Mouse (Mus musculus): ENCODE data around the gene Taf12. TPM values are rescaled to one million over a fixed set of nuclear protein-coding genes. Genes with fewer than 3 reads are reported as not detected.

Gene Taf12
- polyA plus RNA-seq (2012; rRNA removed), result 24.5 and 25.8 TPM in 2 replicates

- peak; percentile 98 for DNase-seq (ENCODE audit: low read depth)
- TF ChIP-seq POLR2A (IDR thresholded peaks at IDR 0.05; ENCODE audit: borderline replicate concordance, extremely low read depth, insufficient read depth, insufficient read length, poor library complexity, severe bottlenecking) (peak; percentile 97), CTCF (IDR thresholded peaks at IDR 0.05; ENCODE audit: borderline replicate concordance, extremely low read depth, insufficient read depth, insufficient read length) (no peak)
Observed at GRCm38 (mm10) chr4:132274156-132274862, at the start of gene Taf12. Taf12 (plus strand) TSS chr4:132274375.

- DNase-seq (ENCODE audit: low read depth), result no peak
- no peak for TF ChIP-seq POLR2A (IDR thresholded peaks at IDR 0.05; ENCODE audit: borderline replicate concordance, extremely low read depth, insufficient read depth, insufficient read length, poor library complexity, severe bottlenecking)
- no peak for TF ChIP-seq CTCF (IDR thresholded peaks at IDR 0.05; ENCODE audit: borderline replicate concordance, extremely low read depth, insufficient read depth, insufficient read length)
Observed at GRCm38 (mm10) chr4:132230422-132230821, 43.8 kb upstream of the Taf12 start.

GRCm38 (mm10) chr4:132234710-132235109 is 39.5 kb upstream of the Taf12 start:
- DNase-seq (ENCODE audit: low read depth), result no peak
- TF ChIP-seq POLR2A (IDR thresholded peaks at IDR 0.05; ENCODE audit: borderline replicate concordance, extremely low read depth, insufficient read depth, insufficient read length, poor library complexity, severe bottlenecking), result no peak
- no peak for TF ChIP-seq CTCF (IDR thresholded peaks at IDR 0.05; ENCODE audit: borderline replicate concordance, extremely low read depth, insufficient read depth, insufficient read length)

- TF ChIP-seq CTCF (IDR thresholded peaks at IDR 0.05; ENCODE audit: borderline replicate concordance, extremely low read depth, insufficient read depth, insufficient read length) (no peak), POLR2A (IDR thresholded peaks at IDR 0.05; ENCODE audit: borderline replicate concordance, extremely low read depth, insufficient read depth, insufficient read length, poor library complexity, severe bottlenecking) (no peak)
Observed at GRCm38 (mm10) chr4:132238356-132238755, 35.8 kb upstream of the Taf12 start.

GRCm38 (mm10) chr4:132240367-132240766 is 33.8 kb upstream of the Taf12 start:
- no peak for TF ChIP-seq CTCF (IDR thresholded peaks at IDR 0.05; ENCODE audit: borderline replicate concordance, extremely low read depth, insufficient read depth, insufficient read length)
- DNase-seq (ENCODE audit: low read depth), result no peak

More at GRCm38 (mm10) chr4:132238356-132238755, 35.8 kb upstream of the Taf12 start:
- no peak for DNase-seq (ENCODE audit: low read depth)

- TF ChIP-seq POLR2A (IDR thresholded peaks at IDR 0.05; ENCODE audit: borderline replicate concordance, extremely low read depth, insufficient read depth, insufficient read length, poor library complexity, severe bottlenecking), result no peak
- TF ChIP-seq CTCF (IDR thresholded peaks at IDR 0.05; ENCODE audit: borderline replicate concordance, extremely low read depth, insufficient read depth, insufficient read length), result no peak
- no peak for DNase-seq (ENCODE audit: low read depth)
Observed at GRCm38 (mm10) chr4:132241208-132241607, 33.0 kb upstream of the Taf12 start.

- TF ChIP-seq CTCF (IDR thresholded peaks at IDR 0.05; ENCODE audit: borderline replicate concordance, extremely low read depth, insufficient read depth, insufficient read length) (no peak), POLR2A (IDR thresholded peaks at IDR 0.05; ENCODE audit: borderline replicate concordance, extremely low read depth, insufficient read depth, insufficient read length, poor library complexity, severe bottlenecking) (no peak)
- no peak for DNase-seq (ENCODE audit: low read depth)
Observed at GRCm38 (mm10) chr4:132245643-132246042, 28.5 kb upstream of the Taf12 start.

- no peak for TF ChIP-seq CTCF (IDR thresholded peaks at IDR 0.05; ENCODE audit: borderline replicate concordance, extremely low read depth, insufficient read depth, insufficient read length)
- no peak for TF ChIP-seq POLR2A (IDR thresholded peaks at IDR 0.05; ENCODE audit: borderline replicate concordance, extremely low read depth, insufficient read depth, insufficient read length, poor library complexity, severe bottlenecking)
- DNase-seq (ENCODE audit: low read depth), result no peak
Observed at GRCm38 (mm10) chr4:132247451-132247997, 26.7 kb upstream of the Taf12 start.

- TF ChIP-seq CTCF (IDR thresholded peaks at IDR 0.05; ENCODE audit: borderline replicate concordance, extremely low read depth, insufficient read depth, insufficient read length) (no peak), POLR2A (IDR thresholded peaks at IDR 0.05; ENCODE audit: borderline replicate concordance, extremely low read depth, insufficient read depth, insufficient read length, poor library complexity, severe bottlenecking) (no peak)
- no peak for DNase-seq (ENCODE audit: low read depth)
Observed at GRCm38 (mm10) chr4:132251596-132251995, 22.6 kb upstream of the Taf12 start.

- DNase-seq (ENCODE audit: low read depth), result no peak
- TF ChIP-seq CTCF (IDR thresholded peaks at IDR 0.05; ENCODE audit: borderline replicate concordance, extremely low read depth, insufficient read depth, insufficient read length) (no peak), POLR2A (IDR thresholded peaks at IDR 0.05; ENCODE audit: borderline replicate concordance, extremely low read depth, insufficient read depth, insufficient read length, poor library complexity, severe bottlenecking) (no peak)
Observed at GRCm38 (mm10) chr4:132253128-132253527, 21.0 kb upstream of the Taf12 start.

- DNase-seq (ENCODE audit: low read depth), result no peak
- TF ChIP-seq POLR2A (IDR thresholded peaks at IDR 0.05; ENCODE audit: borderline replicate concordance, extremely low read depth, insufficient read depth, insufficient read length, poor library complexity, severe bottlenecking), result no peak
- TF ChIP-seq CTCF (IDR thresholded peaks at IDR 0.05; ENCODE audit: borderline replicate concordance, extremely low read depth, insufficient read depth, insufficient read length), result no peak
Observed at GRCm38 (mm10) chr4:132253622-132254021, 20.6 kb upstream of the Taf12 start.

- TF ChIP-seq POLR2A (IDR thresholded peaks at IDR 0.05; ENCODE audit: borderline replicate concordance, extremely low read depth, insufficient read depth, insufficient read length, poor library complexity, severe bottlenecking) (no peak), CTCF (IDR thresholded peaks at IDR 0.05; ENCODE audit: borderline replicate concordance, extremely low read depth, insufficient read depth, insufficient read length) (no peak)
- DNase-seq (ENCODE audit: low read depth), result peak; percentile 10
Observed at GRCm38 (mm10) chr4:132254986-132255385, 19.2 kb upstream of the Taf12 start.

Measured in brain, embryonic 14.5 days (tissue).